Mouse (Mus musculus): ENCODE data around the gene Thra. TPM values are rescaled to one million over a fixed set of nuclear protein-coding genes. Genes with fewer than 3 reads are reported as not detected.

The Thra gene
- total RNA-seq, 2 experiments from 2014 or later, result 69.2 to 91.7 TPM

- peak; percentile 92 to 94 for DNase-seq
Measured at GRCm38 (mm10) chr11:98795015-98795713, 54.7 kb downstream of the Thra start, which contains the start of gene Msl1. Gene Msl1 (plus strand): TSS chr11:98795516.

- DNase-seq, result peak; percentile 58 to 66
Measured at GRCm38 (mm10) chr11:98795714-98796514, 55.5 kb downstream of the Thra start.

GRCm38 (mm10) chr11:98796515-98797216, 56.2 kb downstream of the Thra start:
- peak; percentile 71 to 81 for DNase-seq

- peak; percentile 21 to 41 for DNase-seq
Measured at GRCm38 (mm10) chr11:98797306-98797705, 56.9 kb downstream of the Thra start.

GRCm38 (mm10) chr11:98797909-98798308, 57.5 kb downstream of the Thra start:
- peak; percentile 25 to 38 for DNase-seq

- no peak for DNase-seq
Measured at GRCm38 (mm10) chr11:98804605-98805004, 64.2 kb downstream of the Thra start, which contains the start of gene Casc3. Gene Casc3 (plus strand): TSS chr11:98804905.

- DNase-seq, result no peak
Measured at GRCm38 (mm10) chr11:98808417-98808816, 68.0 kb downstream of the Thra start.

GRCm38 (mm10) chr11:98809457-98810290, 69.2 kb downstream of the Thra start:
- peak; percentile 99 for DNase-seq

GRCm38 (mm10) chr11:98810686-98811085, 70.2 kb downstream of the Thra start:
- no peak for DNase-seq

GRCm38 (mm10) chr11:98816706-98817239, 76.3 kb downstream of the Thra start:
- DNase-seq, result no peak

Other genes starting within 250 kb of the Thra start
- gene Ikzf3, start 194.6 kb upstream of the Thra start, total RNA-seq (2021), result under 1 TPM; 0.13 to 0.36 TPM
- gene Zpbp2, start 189.5 kb upstream of the Thra start, total RNA-seq (2021), result under 1 TPM; 0.50 to 0.82 TPM
- 100 to 1,000 TPM; 133 to 139 TPM for gene Ormdl3, start 153.3 kb upstream of the Thra start, total RNA-seq (2021)
- gene Lrrc3c, start 142.3 kb upstream of the Thra start, total RNA-seq (2021), result not detected
- gene Gm12355, start 115.0 kb upstream of the Thra start, total RNA-seq (2021), result 10 to 100 TPM; 13.9 to 15.3 TPM
- gene Gsdma3, start 114.3 kb upstream of the Thra start, total RNA-seq (2021), result 10 to 100 TPM; 12.9 to 17.0 TPM
- under 1 TPM; 0.43 to 0.76 TPM for gene Gsdma2, start 93.9 kb upstream of the Thra start, total RNA-seq (2021)
- not detected for gene Gsdma, start 76.3 kb upstream of the Thra start, total RNA-seq (2021)
- 100 to 1,000 TPM; 124 to 128 TPM for gene Psmd3, start 58.1 kb upstream of the Thra start, total RNA-seq (2021)
- gene Csf3, start 39.4 kb upstream of the Thra start, total RNA-seq (2021), result not detected
- 10 to 100 TPM; 46.9 to 52.0 TPM for gene Med24, start 11.2 kb upstream of the Thra start, total RNA-seq (2021)
- 100 to 1,000 TPM; 116 to 171 TPM for gene Nr1d1, start 34.7 kb downstream of the Thra start, total RNA-seq (2021)
- gene Msl1, start 54.9 kb downstream of the Thra start, total RNA-seq (2021), result 100 to 1,000 TPM in 1 of 2 experiments, 10 to 100 TPM in 1; 94.2 to 106 TPM
- gene Casc3, start 64.3 kb downstream of the Thra start, total RNA-seq (2021), result 10 to 100 TPM; 29.6 to 34.3 TPM
- gene Rapgefl1, start 96.1 kb downstream of the Thra start, total RNA-seq (2021), result under 1 TPM; 0.46 to 0.69 TPM
- gene Wipf2, start 123.0 kb downstream of the Thra start, total RNA-seq (2021), result 10 to 100 TPM; 19.8 to 21.1 TPM
- 1 to 10 TPM in 1 of 2 experiments, under 1 TPM in 1; 0.89 to 1.5 TPM for gene Cdc6, start 167.2 kb downstream of the Thra start, total RNA-seq (2021)
- gene Rara, start 187.2 kb downstream of the Thra start, total RNA-seq (2021), result 10 to 100 TPM; 20.0 to 24.5 TPM
- gene Gjd3, start 242.4 kb downstream of the Thra start, total RNA-seq (2021), result not detected

Data from adrenal gland, postnatal 36 days (tissue).